Mouse (Mus musculus) heart, adult 9 months (tissue): ENCODE measurements around the gene Carnmt1.
A peak's percentile ranks its signal among the peaks of the same experiment; 100 is the strongest.

Experiments
- DNase-seq, 2 experiments: peaks; one replicate each; pipeline ENCODE4 v3.0.0; 2022; ENCODE audit warnings: low spot score in 2 of 2

Carnmt1 gene

GRCm38 (mm10) chr19:18712866-18713300 is 42.3 kb downstream of the Carnmt1 start, which contains the start of gene D030056L22Rik:
Gene D030056L22Rik, plus strand, starts transcription at chr19:18713193.
- peak; percentile 97 for DNase-seq

GRCm38 (mm10) chr19:18713357-18713756 is 42.8 kb downstream of the Carnmt1 start:
- DNase-seq: peak; percentile 28 to 40

GRCm38 (mm10) chr19:18716374-18716773 is 45.8 kb downstream of the Carnmt1 start:
- DNase-seq: peak; percentile 19 to 62

GRCm38 (mm10) chr19:18720337-18720736 is 49.8 kb downstream of the Carnmt1 start:
- DNase-seq: no peak

- no peak for DNase-seq
Observed at GRCm38 (mm10) chr19:18725186-18725585, 54.6 kb downstream of the Carnmt1 start.

- no peak for DNase-seq
Observed at GRCm38 (mm10) chr19:18730255-18730654, 59.7 kb downstream of the Carnmt1 start.

GRCm38 (mm10) chr19:18731077-18731476 is 60.5 kb downstream of the Carnmt1 start:
- no peak for DNase-seq

- DNase-seq: no peak
Observed at GRCm38 (mm10) chr19:18735901-18736300, 65.3 kb downstream of the Carnmt1 start.

GRCm38 (mm10) chr19:18739146-18739545 is 68.6 kb downstream of the Carnmt1 start:
- no peak for DNase-seq

GRCm38 (mm10) chr19:18743946-18744345 is 73.4 kb downstream of the Carnmt1 start:
- no peak for DNase-seq

GRCm38 (mm10) chr19:18746576-18747340 is 76.2 kb downstream of the Carnmt1 start:
- DNase-seq: no peak

GRCm38 (mm10) chr19:18747379-18747778 is 76.8 kb downstream of the Carnmt1 start:
- DNase-seq: no peak

GRCm38 (mm10) chr19:18749598-18750339 is 79.2 kb downstream of the Carnmt1 start, which contains the start of gene Trpm6:
Gene Trpm6, plus strand, starts transcription at chr19:18749983.
- DNase-seq: no peak
